Mouse (Mus musculus) liver, embryonic 14.5 days (tissue): Measurements from ENCODE around the gene E130308A19Rik. TPM values are rescaled to one million over a fixed set of nuclear protein-coding genes. Genes with fewer than 3 reads are reported as not detected.

Experiments
- ATAC-seq: fragments of 200-750 bp; cut with Nextera tagmentation; 2 replicates; pipeline ENCODE4 v1.8.0; 2017; ENCODE audit warnings: moderate number of reproducible peaks, mild to moderate bottlenecking, moderate library complexity; ENCODE audit not compliant: insufficient read depth
- DNase-seq, 3 experiments: peaks; one replicate each; pipeline ENCODE4 v3.0.0-alpha.2; 2012 to 2013; ENCODE audit warnings: low read depth in 3 of 3, low spot score in 3 of 3
- H3K27ac ChIP-seq: fragments of 300-500 bp; sonication (generic); 2 replicates; pipeline ENCODE4 v1.5.1; 2014; ENCODE audit warnings: moderate library complexity, mild to moderate bottlenecking, control low read depth, inconsistent platforms
- H3K27me3 ChIP-seq: fragments of 300-500 bp; sonication (generic); 2 replicates; pipeline ENCODE4 v1.6.1; 2014; ENCODE audit warnings: mild to moderate bottlenecking, low read length, moderate library complexity; ENCODE audit not compliant: control insufficient read depth, insufficient read depth
- H3K36me3 ChIP-seq: fragments of 300-500 bp; sonication (generic); replicated peaks from 2 replicates; pipeline ENCODE4 v1.6.1; 2014; ENCODE audit warnings: low read depth; ENCODE audit not compliant: control insufficient read depth, insufficient read depth
- H3K4me1 ChIP-seq, 2 experiments: fragments of 200-500 bp in 1 of 2; fragments of 300-500 bp in 1 of 2; sonication (generic) in 1 of 2; replicated peaks; 2 replicates each; pipeline ENCODE4 v1.6.1; 2012 to 2014; ENCODE audit warnings: antibody characterized with exemption in 1 of 2, inconsistent platforms in 1 of 2, low read length in 1 of 2; ENCODE audit not compliant: control insufficient read depth in 2 of 2, insufficient read depth in 2 of 2
- H3K4me2 ChIP-seq: fragments of 300-500 bp; sonication (generic); 2 replicates; pipeline ENCODE4 v1.6.1; 2014; ENCODE audit warnings: low read depth, mild to moderate bottlenecking, control low read depth, moderate library complexity
- H3K4me3 ChIP-seq, 2 experiments: fragments of 200-500 bp in 1 of 2; fragments of 300-500 bp in 1 of 2; sonication (generic) in 1 of 2; 2 replicates each; pipeline ENCODE4 v1.5.1; 2012 to 2014; ENCODE audit warnings: low read depth in 2 of 2, low read length in 2 of 2, mild to moderate bottlenecking in 2 of 2, control low read depth in 1 of 2, inconsistent platforms in 1 of 2, moderate library complexity in 1 of 2; ENCODE audit not compliant: insufficient read depth in 1 of 2
- H3K9ac ChIP-seq: fragments of 300-500 bp; sonication (generic); replicated peaks from 2 replicates; pipeline ENCODE4 v1.6.1; 2014; ENCODE audit warnings: mild to moderate bottlenecking, control low read depth, moderate library complexity
- H3K9me3 ChIP-seq: fragments of 300-500 bp; sonication (generic); 2 replicates; pipeline ENCODE4 v1.6.1; 2016; ENCODE audit warnings: low read length, mixed read lengths; ENCODE audit not compliant: control insufficient read depth
- CTCF ChIP-seq: IDR thresholded peaks from 2 replicates; pipeline ENCODE4 v1.5.1; 2016; ENCODE audit warnings: antibody characterized with exemption, low read depth, control low read depth
- EP300 ChIP-seq: IDR thresholded peaks from 2 replicates; pipeline ENCODE4 v1.6.1; 2016; ENCODE audit warnings: antibody characterized with exemption, low read depth
- WGBS: fragments of 180-500 bp; shearing (Covaris S2); extraction: QIAGEN DNeasy Blood & Tissue Kit; methylation state at CpG from one replicate; pipeline ENCODE4 v1.1.7; 2014; ENCODE audit not compliant: insufficient replicate concordance; 5-methylcytosine and 5-hydroxymethylcytosine counted together
- polyA plus RNA-seq, 2 experiments: library from polyadenylated mRNA; depleted of rRNA in 1 of 2; stranded (reverse) in 1 of 2; unstranded in 1 of 2; fragments of >200 nt; fragmentation: Nextera tagmentation in 1 of 2; extraction: Ambion mirVana in 1 of 2; gene quantifications; 2 replicates each; pipeline versions ENCODE4 v1.2.1 to v1.2.3; 2012 to 2014

Gene E130308A19Rik
- polyA plus RNA-seq, 2 experiments: 2.8 to 5.7 TPM

GRCm38 (mm10) chr4:59719481-59720355 lies 93.7 kb downstream of the E130308A19Rik start:
- H3K27ac ChIP-seq: no peak overlapping the region
- H3K9ac ChIP-seq: no peak overlapping the region
- H3K4me2 ChIP-seq: no peak overlapping the region
- 89% methylated on average over 32 of the region's 32 CpGs for WGBS
- H3K9me3 ChIP-seq: no peaks in the 10 kb centered on the region
- TF ChIP-seq EP300: no peak
- no peak for TF ChIP-seq CTCF
- H3K4me1 ChIP-seq: peaks cover 4 to 13% of the 10 kb centered on the region in 2 experiments; a peak in 3 of 4 replicates
- H3K27me3 ChIP-seq: no peaks in the 10 kb centered on the region
- no peak overlapping the region for H3K4me3 ChIP-seq
- peaks cover 3% of the 10 kb centered on the region for H3K36me3 ChIP-seq
- ATAC-seq (no peak), DNase-seq (no peak)

- no peak overlapping the region for H3K4me2 ChIP-seq
- no peaks in the 10 kb centered on the region for H3K9me3 ChIP-seq
- H3K9ac ChIP-seq: no peak overlapping the region
- DNase-seq: no peak
- peaks cover 3% of the 10 kb centered on the region for H3K36me3 ChIP-seq
- ATAC-seq: no peak
- H3K4me1 ChIP-seq: peaks cover 4 to 14% of the 10 kb centered on the region in 2 experiments; a peak in 3 of 4 replicates
- 92% methylated on average over 3 of the region's 3 CpGs for WGBS
- H3K27me3 ChIP-seq: no peaks in the 10 kb centered on the region
- no peak overlapping the region for H3K4me3 ChIP-seq
- H3K27ac ChIP-seq: no peak overlapping the region
- TF ChIP-seq CTCF (no peak), EP300 (no peak)
Measured at GRCm38 (mm10) chr4:59721811-59722210, 95.8 kb downstream of the E130308A19Rik start.

GRCm38 (mm10) chr4:59725579-59725978 lies 99.6 kb downstream of the E130308A19Rik start:
- no peak overlapping the region for H3K9ac ChIP-seq
- no peak overlapping the region for H3K27ac ChIP-seq
- TF ChIP-seq CTCF: no peak
- TF ChIP-seq EP300: peak; percentile 71
- 19% methylated on average over 4 of the region's 4 CpGs for WGBS
- DNase-seq: peak in 1 of 3 experiments; percentile 17
- H3K4me3 ChIP-seq: no peak overlapping the region
- no peak overlapping the region for H3K4me2 ChIP-seq
- H3K4me1 ChIP-seq: peaks cover 4 to 11% of the 10 kb centered on the region in 2 experiments; a peak in 3 of 4 replicates
- ATAC-seq: no peak
- no peaks in the 10 kb centered on the region for H3K27me3 ChIP-seq
- H3K36me3 ChIP-seq: no peaks in the 10 kb centered on the region
- no peaks in the 10 kb centered on the region for H3K9me3 ChIP-seq

GRCm38 (mm10) chr4:59726501-59726900 lies 100.5 kb downstream of the E130308A19Rik start:
- DNase-seq (no peak), ATAC-seq (no peak)
- no peak for TF ChIP-seq CTCF
- TF ChIP-seq EP300: no peak
- H3K27me3 ChIP-seq: no peaks in the 10 kb centered on the region
- H3K27ac ChIP-seq: no peak overlapping the region
- WGBS: 88% methylated on average over 12 of the region's 12 CpGs
- H3K4me1 ChIP-seq: peaks cover 4 to 12% of the 10 kb centered on the region in 2 experiments; a peak in 3 of 4 replicates
- H3K36me3 ChIP-seq: no peaks in the 10 kb centered on the region
- no peak overlapping the region for H3K9ac ChIP-seq
- H3K9me3 ChIP-seq: no peaks in the 10 kb centered on the region
- no peak overlapping the region for H3K4me2 ChIP-seq
- H3K4me3 ChIP-seq: no peak overlapping the region

GRCm38 (mm10) chr4:59727187-59727877 lies 101.3 kb downstream of the E130308A19Rik start:
- no peak for DNase-seq
- no peaks in the 10 kb centered on the region for H3K36me3 ChIP-seq
- WGBS: 57% methylated on average over 5 of the region's 5 CpGs

More at GRCm38 (mm10) chr4:59727187-59727877, 101.3 kb downstream of the E130308A19Rik start:
- Histone ChIP-seq H3K9me3 (no peaks in the 10 kb centered on the region), H3K27me3 (no peaks in the 10 kb centered on the region), H3K9ac (no peak overlapping the region), H3K4me3 (no peak overlapping the region), H3K4me1 (peaks cover 7 to 15% of the 10 kb centered on the region in 2 experiments; a peak in 3 of 4 replicates), H3K27ac (no peak overlapping the region), H3K4me2 (no peak overlapping the region)
- ATAC-seq: no peak
- no peak for TF ChIP-seq CTCF
- no peak for TF ChIP-seq EP300
